Mouse (Mus musculus) left cerebral cortex, postnatal 36 days (tissue): ENCODE results near the gene Polr3c. TPM values are rescaled to one million over a fixed set of nuclear protein-coding genes. Genes with fewer than 3 reads are reported as not detected.
"Not testable (repeated sequence)": the region's sequence is repeated elsewhere in the genome, so short reads cannot be mapped to it uniquely, and the experiment has no call there.

Experiments
- DNase-seq, 2 experiments: peaks; one replicate each; pipeline ENCODE4 v3.0.0; 2021 to 2022; ENCODE audit warnings: low spot score in 2 of 2, mixed read lengths in 1 of 2
- intact Hi-C: fragments of 180-260 bp; cut with DNase I; formaldehyde crosslinking; loops from one replicate; pipeline ENCODE4 v1.15.1; 2025
- total RNA-seq, 2 experiments: library from RNA; stranded (reverse); gene quantifications; 2 replicates each; pipeline ENCODE4 v1.2.3; 2021

Polr3c gene
- 10 to 100 TPM; 24.1 to 28.0 TPM for total RNA-seq

DNA sequence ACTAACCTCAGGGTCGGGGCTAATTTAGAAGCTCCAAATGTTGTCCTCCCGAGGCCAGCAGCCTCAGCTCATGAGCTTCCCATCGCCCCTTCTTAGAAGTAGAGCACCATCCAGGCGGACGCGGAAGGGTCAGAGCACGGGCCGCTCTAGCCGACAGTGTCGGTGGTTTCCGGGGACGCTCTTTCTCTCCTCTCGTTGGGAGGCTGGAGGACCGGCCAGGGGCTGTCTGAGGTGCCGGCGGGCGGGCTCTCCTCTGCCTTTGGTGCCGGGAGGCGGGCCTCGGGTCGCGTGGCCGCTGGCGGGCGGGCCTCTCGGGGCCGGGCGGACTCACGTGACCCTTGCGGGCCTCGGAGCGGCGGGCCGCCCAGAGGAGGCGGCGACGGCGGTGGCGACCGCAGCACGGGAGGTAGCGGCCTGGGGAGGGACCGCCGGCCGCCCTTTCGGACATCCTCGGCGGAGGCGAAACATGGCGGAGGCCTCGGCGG lies at the start of gene Polr3c, which contains the start of gene Rnf115:
Gene Polr3c (minus strand): TSS at position 286 of the 485 bp plus-strand sequence.
Gene Rnf115 (plus strand): TSS at position 322 of the 485 bp plus-strand sequence.
- DNase-seq, result peak; percentile 95 to 98
- intact Hi-C loops, result no loop called here

- DNase-seq, result no peak
- intact Hi-C loops, result no loop called here
Observed at GRCm38 (mm10) chr3:96777120-96777519, 49.7 kb upstream of the Polr3c start.

- no peak for DNase-seq
- intact Hi-C loops, result no loop called here
Observed at GRCm38 (mm10) chr3:96772949-96773348, 45.5 kb upstream of the Polr3c start.

DNA sequence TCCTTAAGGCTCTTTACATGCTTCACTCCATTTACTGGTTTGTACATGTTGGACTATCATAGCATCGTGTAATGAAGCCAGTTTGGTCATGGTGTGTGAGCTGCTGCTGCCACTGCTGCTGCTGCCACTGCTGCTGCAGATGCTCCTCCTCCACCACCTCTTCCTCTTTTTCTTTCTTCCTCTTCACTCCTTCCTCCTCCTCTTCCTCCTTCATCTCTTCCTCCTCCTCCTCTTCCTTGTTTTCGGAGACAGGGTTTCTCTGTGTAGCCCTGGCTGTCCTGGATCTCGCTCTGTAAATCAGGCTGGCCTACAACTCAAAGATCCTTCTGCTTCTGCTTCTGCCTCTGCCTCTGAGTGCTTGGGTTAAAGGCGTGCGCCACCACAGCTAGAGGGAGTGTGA lies 42.5 kb upstream of the Polr3c start:
- intact Hi-C loops, result no loop called here
- DNase-seq, result no peak

GRCm38 (mm10) chr3:96764528-96764927 lies 37.1 kb upstream of the Polr3c start:
- intact Hi-C loops, result no loop called here
- no peak for DNase-seq

- DNase-seq, result peak in 1 of 2 experiments; percentile 26
- intact Hi-C loops, result no loop called here
Observed at GRCm38 (mm10) chr3:96759695-96760094, 32.3 kb upstream of the Polr3c start.

DNA sequence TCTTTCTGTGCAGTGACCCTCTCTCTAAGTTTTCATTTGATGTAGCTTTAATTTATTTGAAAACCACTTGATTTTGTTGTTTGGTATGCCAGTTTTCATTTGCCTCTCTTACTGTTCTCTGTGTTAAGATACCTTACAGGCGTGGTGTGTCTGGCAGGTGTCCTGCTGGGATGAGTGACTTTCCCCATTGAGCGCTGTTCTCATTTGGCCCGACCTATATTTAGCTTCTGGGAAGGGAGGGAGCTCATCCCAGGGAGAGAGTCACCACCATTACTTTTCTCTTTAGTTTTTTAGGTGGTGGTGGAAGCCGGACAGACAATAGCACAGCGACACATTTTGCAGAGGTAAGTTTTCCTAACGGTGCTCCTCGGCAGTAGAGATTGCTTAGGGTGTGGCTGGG lies 30.3 kb upstream of the Polr3c start:
- intact Hi-C loops, result no loop called here
- no peak for DNase-seq

DNA sequence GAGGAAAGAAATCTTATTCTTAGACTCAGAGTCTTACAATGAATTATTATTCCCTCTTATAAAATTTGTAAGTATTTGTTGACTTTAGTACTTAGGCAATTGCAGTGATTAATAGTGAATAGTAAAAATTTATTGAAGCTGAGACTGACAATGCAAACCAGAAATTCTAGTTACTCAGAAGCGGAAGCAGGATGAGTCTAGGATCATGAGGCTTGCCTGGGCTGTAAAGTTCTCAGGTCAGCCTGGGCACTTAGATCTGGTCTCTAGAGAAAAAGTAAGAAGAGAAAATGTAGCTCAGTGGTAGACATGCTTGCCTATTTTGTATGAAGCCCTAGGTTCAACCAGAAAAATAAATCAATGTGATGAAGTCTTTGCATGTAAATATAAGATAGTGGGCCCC lies 28.5 kb upstream of the Polr3c start:
- intact Hi-C loops, result no loop called here
- DNase-seq, result no peak

DNA sequence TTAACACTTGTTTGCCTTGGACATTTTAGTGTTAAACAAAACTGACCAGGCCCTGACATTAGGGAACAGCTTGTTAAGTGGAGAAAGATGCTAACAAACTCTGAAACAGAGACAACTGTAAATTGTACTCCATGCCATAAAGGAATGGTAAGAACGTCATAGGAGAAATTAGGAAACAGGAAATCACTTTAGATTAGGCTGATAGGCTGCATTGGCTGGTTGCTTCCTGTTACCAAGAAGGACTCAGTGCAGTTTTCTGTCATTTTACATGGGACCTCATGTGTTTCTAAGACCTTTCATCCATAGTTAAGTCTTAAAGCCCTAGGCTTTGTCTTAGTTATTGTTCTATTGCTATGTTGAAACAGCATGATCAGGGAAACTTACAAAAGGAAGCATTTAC lies 19.4 kb upstream of the Polr3c start:
- intact Hi-C loops, result no loop called here
- no peak for DNase-seq

- no peak for DNase-seq
- intact Hi-C loops, result no loop called here
Observed at GRCm38 (mm10) chr3:96744348-96744747, 16.9 kb upstream of the Polr3c start.

DNA sequence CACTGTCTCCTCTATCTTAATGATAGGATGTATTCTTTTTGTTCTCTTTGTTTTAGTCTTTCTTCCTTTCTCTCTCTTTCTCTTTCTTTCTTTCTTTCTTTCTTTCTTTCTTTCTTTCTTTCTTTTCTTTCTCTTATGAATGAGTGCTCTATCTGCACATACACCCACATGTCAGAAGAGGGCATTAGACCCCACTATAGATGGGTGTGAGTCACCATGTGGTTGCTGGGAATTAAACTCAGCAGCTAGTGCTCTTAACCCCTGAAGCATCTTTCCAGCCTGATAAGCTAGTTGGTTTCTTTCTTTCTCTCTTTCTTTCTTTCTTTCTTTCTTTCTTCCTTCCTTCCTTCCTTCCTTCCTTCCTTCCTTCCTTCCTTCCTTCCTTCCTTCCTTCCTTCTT lies 12.9 kb upstream of the Polr3c start:
- intact Hi-C loops, result not testable (repeated sequence)

GRCm38 (mm10) chr3:96737995-96738394 lies 10.6 kb upstream of the Polr3c start:
- intact Hi-C loops, result no loop called here

More for the DNA sequence above, 12.9 kb upstream of the Polr3c start:
- DNase-seq, result not testable (repeated sequence)

GRCm38 (mm10) chr3:96737013-96737740 lies 9.7 kb upstream of the Polr3c start:
- no peak for DNase-seq
- intact Hi-C loops, result no loop called here

More at GRCm38 (mm10) chr3:96737995-96738394, 10.6 kb upstream of the Polr3c start:
- no peak for DNase-seq

GRCm38 (mm10) chr3:96735200-96735599 lies 7.8 kb upstream of the Polr3c start:
- intact Hi-C loops, result no loop called here
- DNase-seq, result no peak

DNA sequence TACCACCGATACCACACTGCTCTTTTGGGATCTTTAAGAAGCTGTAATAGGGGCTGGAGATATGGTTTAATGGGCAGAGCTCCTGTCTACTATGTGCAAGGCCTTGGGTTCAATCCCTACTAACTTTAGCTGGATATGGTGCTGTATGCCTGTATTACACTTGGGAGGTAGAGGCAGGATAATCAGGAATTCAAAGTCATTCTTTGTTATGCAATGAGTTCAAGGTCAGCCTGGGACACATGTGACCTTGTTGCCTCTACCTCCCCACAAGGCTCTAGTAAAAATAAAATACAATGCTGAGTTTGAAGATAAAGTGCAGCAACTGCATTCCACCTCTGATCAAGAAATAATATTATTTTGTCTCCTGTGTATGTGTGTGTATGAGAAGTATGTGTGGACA lies 6.6 kb upstream of the Polr3c start:
- intact Hi-C loops, result no loop called here
- DNase-seq, result no peak

- intact Hi-C loops, result no loop called here
- DNase-seq, result no peak
Observed at GRCm38 (mm10) chr3:96730785-96731184, 3.4 kb upstream of the Polr3c start.

DNA sequence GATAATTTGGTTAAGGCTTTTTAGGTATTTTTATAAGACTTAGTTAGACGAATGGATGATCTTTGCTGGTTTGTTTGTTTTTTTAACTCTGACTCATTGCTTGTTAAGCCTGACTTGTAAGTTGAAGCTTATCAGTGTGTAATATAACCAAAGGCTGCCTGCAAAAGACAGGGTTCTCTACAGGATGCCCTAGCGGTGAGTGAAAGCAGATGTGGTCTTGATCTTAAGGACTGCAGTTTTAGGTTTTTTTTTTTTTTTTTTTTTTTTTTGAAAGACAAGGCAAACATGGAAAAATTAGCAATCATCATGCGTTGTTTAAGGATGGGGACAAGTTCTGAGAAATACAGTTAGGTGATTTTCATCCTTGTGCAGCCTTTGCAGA lies 2.0 kb upstream of the Polr3c start:
- intact Hi-C loops, result no loop called here
- DNase-seq, result no peak

GRCm38 (mm10) chr3:96728634-96729402 lies 1.4 kb upstream of the Polr3c start:
- no peak for DNase-seq
- intact Hi-C loops, result no loop called here

DNA sequence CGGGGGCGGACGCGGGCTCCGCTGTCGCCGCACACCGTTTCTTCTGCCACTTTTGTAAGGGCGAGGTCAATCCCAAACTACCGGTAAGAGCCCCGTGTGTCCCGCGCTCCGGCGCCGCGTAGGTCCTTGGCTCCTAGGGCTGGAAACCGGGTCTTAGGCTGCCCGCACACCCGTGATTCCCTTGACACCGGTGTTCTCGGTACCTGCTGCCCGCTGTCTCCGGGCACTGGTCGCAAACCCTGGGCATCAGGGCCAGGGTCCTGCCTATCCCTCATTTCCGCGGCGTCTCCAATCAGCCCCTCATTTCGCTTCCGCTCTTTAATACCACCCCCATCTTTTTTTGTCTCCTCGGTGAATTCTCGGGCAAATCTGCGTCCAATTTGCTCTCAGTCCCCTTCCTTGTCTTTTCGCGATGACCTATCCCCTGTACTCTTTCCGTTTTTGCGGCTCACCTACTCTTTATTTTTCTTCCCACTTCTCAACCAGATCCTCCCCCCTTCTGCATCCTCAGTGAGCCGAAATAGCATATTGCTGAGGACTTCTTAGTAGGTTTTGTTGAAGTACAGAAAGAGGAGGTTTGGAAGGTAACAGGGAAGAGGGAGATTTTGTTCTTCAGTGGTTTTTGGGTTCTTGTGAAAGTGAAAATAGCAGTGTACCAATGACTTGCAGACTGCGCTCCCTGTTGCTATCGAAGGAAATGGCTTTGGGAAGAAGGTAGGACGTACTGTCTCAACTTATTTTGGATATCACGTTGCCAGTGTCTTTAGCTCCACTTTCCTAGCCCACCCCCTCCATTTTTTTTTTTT lies 603 bp upstream of the Polr3c start:
- intact Hi-C loops, result no loop called here
- peak; percentile 25 to 27 for DNase-seq

DNA sequence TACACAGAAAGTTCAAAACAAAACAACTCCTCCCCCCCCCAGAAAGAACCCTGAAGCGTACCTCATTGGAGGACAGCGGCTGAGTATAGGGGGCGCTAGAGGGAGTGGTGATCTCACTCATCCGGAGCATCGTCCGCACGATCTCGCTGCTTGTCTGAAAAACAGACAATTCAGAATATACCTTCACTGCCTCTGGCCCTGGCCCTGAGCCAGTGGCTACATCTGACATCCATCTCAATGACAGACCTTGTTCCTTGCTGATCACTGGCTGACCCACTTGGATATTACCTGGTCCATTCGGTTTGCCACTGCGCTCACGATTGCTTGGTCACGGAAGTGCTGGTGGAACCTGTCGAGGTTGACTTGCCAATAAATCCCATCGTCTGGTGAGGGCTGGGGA lies 8.3 kb downstream of the Polr3c start:
- intact Hi-C loops, result no loop called here

More for the DNA sequence above, 8.3 kb downstream of the Polr3c start:
- no peak for DNase-seq
